Mouse (Mus musculus) CD8-positive naive resting alpha-beta T cell, adult 2 months (primary cell): ENCODE results near the gene Vmn2r68.

ENCODE experiments used
- DNase-seq, 2 experiments: peaks; one replicate each; pipeline ENCODE4 v3.0.0; 2022; ENCODE audit warnings: low read depth in 2 of 2, low spot score in 2 of 2

Vmn2r68 gene

GRCm38 (mm10) chr7:85237683-85238082, at the start of gene Vmn2r68:
TSS of gene Vmn2r68 (minus strand) at chr7:85237783.
- no peak for DNase-seq
